Mouse (Mus musculus) heart, embryonic 11.5 days (tissue): ENCODE results near the gene Adcy6. TPM values are rescaled to one million over a fixed set of nuclear protein-coding genes. Genes with fewer than 3 reads are reported as not detected.
"Not testable (repeated sequence)": the region's sequence is repeated elsewhere in the genome, so short reads cannot be mapped to it uniquely, and the experiment has no call there.

ENCODE experiments used
- ATAC-seq: fragments of 200-750 bp; cut with Nextera tagmentation; replicated peaks from 2 replicates; pipeline ENCODE4 v1.8.0; 2017; ENCODE audit warnings: moderate library complexity; ENCODE audit not compliant: insufficient number of reproducible peaks, low FRiP score, low TSS enrichment
- H3K27ac ChIP-seq: fragments of 300-500 bp; sonication (generic); 2 replicates; pipeline ENCODE4 v1.5.1; 2014; ENCODE audit warnings: mild to moderate bottlenecking, low read depth, low read length
- H3K27me3 ChIP-seq: fragments of 300-500 bp; sonication (generic); 2 replicates; pipeline ENCODE4 v1.6.1; 2014; ENCODE audit warnings: mild to moderate bottlenecking, low read length, mixed read lengths; ENCODE audit not compliant: control insufficient read depth, insufficient read depth
- H3K36me3 ChIP-seq: fragments of 300-500 bp; sonication (generic); 2 replicates; pipeline ENCODE4 v1.6.1; 2014; ENCODE audit warnings: mild to moderate bottlenecking, low read length, moderate library complexity, mixed read lengths; ENCODE audit not compliant: control insufficient read depth, insufficient read depth
- H3K4me1 ChIP-seq: fragments of 300-500 bp; sonication (generic); 2 replicates; pipeline ENCODE4 v1.6.1; 2014; ENCODE audit warnings: low read length; ENCODE audit not compliant: control insufficient read depth, insufficient read depth
- H3K4me2 ChIP-seq: fragments of 300-500 bp; sonication (generic); 2 replicates; pipeline ENCODE4 v1.6.1; 2014; ENCODE audit warnings: mild to moderate bottlenecking, moderate library complexity
- H3K4me3 ChIP-seq: fragments of 300-500 bp; sonication (generic); 2 replicates; pipeline ENCODE4 v1.5.1; 2014; ENCODE audit warnings: low read depth, low read length
- H3K9ac ChIP-seq: fragments of 300-500 bp; sonication (generic); 2 replicates; pipeline ENCODE4 v1.6.1; 2014; ENCODE audit warnings: mild to moderate bottlenecking, low read depth, low read length, moderate library complexity
- H3K9me3 ChIP-seq: fragments of 300-500 bp; sonication (generic); replicated peaks from 2 replicates; pipeline ENCODE4 v1.6.1; 2016; ENCODE audit warnings: low read length; ENCODE audit not compliant: control insufficient read depth
- WGBS: fragments of 180-500 bp; shearing (Covaris S2); extraction: QIAGEN DNeasy Blood & Tissue Kit; methylation state at CpG from one replicate; pipeline ENCODE4 v1.1.7; 2014; ENCODE audit not compliant: insufficient replicate concordance; 5-methylcytosine and 5-hydroxymethylcytosine counted together
- polyA plus RNA-seq: library from polyadenylated mRNA; unstranded; fragments of >200 nt; fragmentation: Nextera tagmentation; extraction: Ambion mirVana; gene quantifications from 2 replicates; pipeline ENCODE4 v1.2.1, GENCODE M21; 2014

The Adcy6 gene
- polyA plus RNA-seq, 1 experiment from 2014 or later = 34.8 TPM

DNA sequence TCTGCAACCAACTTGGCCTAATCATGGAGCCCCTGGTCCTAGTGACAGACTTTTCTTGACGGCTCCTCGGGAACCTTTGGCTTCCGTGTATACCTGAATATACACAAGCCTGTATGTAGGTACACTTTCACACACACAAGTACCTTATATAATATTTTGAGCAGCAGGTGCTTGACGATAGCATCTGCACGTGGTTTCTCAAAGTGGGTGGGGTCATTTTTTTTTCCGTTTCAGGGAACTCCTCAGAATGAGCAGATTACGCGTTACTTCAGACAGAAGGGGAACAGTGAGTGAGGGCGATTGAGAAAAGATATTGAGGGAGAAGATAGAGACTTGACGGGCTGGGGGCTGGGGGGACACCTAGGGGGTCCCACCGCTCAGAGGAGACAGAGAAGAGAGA lies 22.1 kb downstream of the Adcy6 start:
- H3K4me2 ChIP-seq = no peak overlapping the region
- no peak overlapping the region for H3K4me3 ChIP-seq
- no peak for ATAC-seq
- peaks cover 29% of the 10 kb centered on the region for H3K36me3 ChIP-seq
- H3K27me3 ChIP-seq = no peaks in the 10 kb centered on the region
- no peak overlapping the region for H3K9ac ChIP-seq
- 84% methylated on average over 11 of the region's 11 CpGs for WGBS
- H3K9me3 ChIP-seq = no peaks in the 10 kb centered on the region
- peaks cover 13% of the 10 kb centered on the region for H3K4me1 ChIP-seq
- no peak overlapping the region for H3K27ac ChIP-seq

DNA sequence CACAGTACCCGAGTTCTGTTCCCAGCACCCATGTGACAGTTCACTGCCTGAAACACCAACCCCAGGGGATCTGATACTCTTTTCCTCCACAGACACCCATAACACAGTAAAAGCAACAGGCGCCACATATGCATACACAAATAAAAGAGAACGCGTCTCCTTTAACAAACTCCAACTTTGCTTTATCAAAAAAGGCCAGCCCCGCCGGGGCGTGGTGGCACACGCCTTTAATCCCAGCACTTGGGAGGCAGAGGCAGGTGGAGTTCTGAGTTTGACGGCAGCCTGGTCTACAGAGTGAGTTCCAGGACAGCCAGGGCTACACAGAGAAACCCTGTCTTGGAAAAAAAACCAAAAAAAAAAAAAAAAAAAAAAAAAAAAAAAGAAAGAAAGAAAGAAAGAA lies 23.7 kb downstream of the Adcy6 start:
- not testable (repeated sequence) for H3K27me3 ChIP-seq, ATAC-seq, H3K4me2 ChIP-seq, H3K4me3 ChIP-seq, H3K9me3 ChIP-seq, H3K9ac ChIP-seq
- H3K4me1 ChIP-seq = peaks cover 15% of the 10 kb centered on the region
- H3K36me3 ChIP-seq = peaks cover 13% of the 10 kb centered on the region
- peak overlapping the region; percentile 37; the same call in 1 of the 2 replicates for H3K27ac ChIP-seq
- 61% methylated on average over 9 of the region's 9 CpGs for WGBS

DNA sequence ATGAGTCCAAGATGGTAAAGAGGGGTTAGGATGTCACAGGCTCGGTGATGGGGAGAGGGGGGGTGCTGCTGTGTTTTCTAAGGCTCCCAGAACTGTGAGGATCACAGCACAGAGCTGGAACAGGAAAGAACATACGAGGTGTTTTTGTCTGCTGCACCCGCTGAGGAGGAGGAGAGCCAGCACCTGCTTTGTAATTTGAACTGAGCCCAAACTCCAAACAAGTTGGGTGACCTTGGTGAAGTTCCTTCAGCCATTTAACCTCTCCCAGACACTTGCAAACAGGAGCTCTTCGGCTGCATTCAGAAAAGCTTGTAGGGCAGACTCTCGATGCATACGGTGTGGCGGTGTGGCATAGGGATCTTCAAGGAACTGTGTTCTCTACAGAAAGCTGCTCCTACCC lies 24.5 kb downstream of the Adcy6 start:
- ATAC-seq = no peak
- Histone ChIP-seq H3K27ac (peak overlapping the region; percentile 37; the same call in 1 of the 2 replicates), H3K27me3 (no peaks in the 10 kb centered on the region), H3K36me3 (peaks cover 8% of the 10 kb centered on the region), H3K4me1 (peaks cover 15% of the 10 kb centered on the region), H3K4me2 (no peak overlapping the region), H3K9me3 (no peaks in the 10 kb centered on the region), H3K9ac (no peak overlapping the region), H3K4me3 (no peak overlapping the region)
- WGBS = 34% methylated on average over 7 of the region's 7 CpGs

DNA sequence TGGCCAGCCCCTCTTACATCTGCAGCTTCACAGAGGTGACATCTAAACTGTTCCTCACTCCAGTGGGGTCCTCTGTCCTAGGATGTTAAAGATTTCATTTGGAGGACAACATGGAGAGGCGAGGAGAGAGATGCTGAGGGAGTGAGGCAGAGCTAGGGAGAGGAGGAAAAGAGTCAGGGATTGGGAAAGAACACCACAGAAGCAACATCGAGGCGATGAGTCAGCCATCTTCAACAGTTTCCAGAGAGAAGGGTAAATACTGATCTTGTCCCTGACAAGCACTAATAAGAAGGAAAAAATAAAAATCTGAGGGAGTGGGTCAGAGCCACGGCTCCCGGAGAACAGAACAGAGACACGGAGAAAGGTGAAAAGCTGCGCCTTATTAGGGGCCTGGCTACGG lies 26.9 kb downstream of the Adcy6 start:
- Histone ChIP-seq H3K4me2 (no peak overlapping the region), H3K27ac (no peak overlapping the region), H3K36me3 (no peaks in the 10 kb centered on the region), H3K4me3 (no peak overlapping the region), H3K9me3 (no peaks in the 10 kb centered on the region), H3K4me1 (peaks cover 15% of the 10 kb centered on the region), H3K9ac (no peak overlapping the region), H3K27me3 (no peaks in the 10 kb centered on the region)
- WGBS = 75% methylated on average over 8 of the region's 8 CpGs
- no peak for ATAC-seq

DNA sequence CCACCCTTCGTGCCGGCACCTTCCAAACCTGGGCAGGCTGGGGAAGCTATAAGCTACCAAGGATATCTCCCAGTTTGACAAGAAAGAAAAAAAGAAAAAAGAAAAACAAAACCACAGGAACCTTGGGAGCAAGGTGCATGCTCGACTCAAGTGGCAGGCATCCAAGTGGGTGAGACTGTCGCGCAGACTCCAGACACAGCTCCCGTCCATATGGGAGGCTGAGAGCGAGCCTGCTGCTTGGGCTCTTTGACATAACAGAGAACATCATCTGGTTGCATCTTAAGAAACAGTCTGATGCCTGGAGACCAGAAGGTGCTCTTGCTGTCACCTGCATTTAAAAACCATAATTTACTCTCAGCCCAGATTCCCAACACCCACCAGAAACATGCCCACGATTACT lies 27.5 kb downstream of the Adcy6 start:
- Histone ChIP-seq H3K9ac (no peak overlapping the region), H3K4me3 (no peak overlapping the region), H3K27ac (no peak overlapping the region), H3K27me3 (no peaks in the 10 kb centered on the region), H3K36me3 (no peaks in the 10 kb centered on the region), H3K4me2 (no peak overlapping the region), H3K4me1 (peaks cover 15% of the 10 kb centered on the region), H3K9me3 (no peaks in the 10 kb centered on the region)
- WGBS = 80% methylated on average over 8 of the region's 8 CpGs
- no peak for ATAC-seq

DNA sequence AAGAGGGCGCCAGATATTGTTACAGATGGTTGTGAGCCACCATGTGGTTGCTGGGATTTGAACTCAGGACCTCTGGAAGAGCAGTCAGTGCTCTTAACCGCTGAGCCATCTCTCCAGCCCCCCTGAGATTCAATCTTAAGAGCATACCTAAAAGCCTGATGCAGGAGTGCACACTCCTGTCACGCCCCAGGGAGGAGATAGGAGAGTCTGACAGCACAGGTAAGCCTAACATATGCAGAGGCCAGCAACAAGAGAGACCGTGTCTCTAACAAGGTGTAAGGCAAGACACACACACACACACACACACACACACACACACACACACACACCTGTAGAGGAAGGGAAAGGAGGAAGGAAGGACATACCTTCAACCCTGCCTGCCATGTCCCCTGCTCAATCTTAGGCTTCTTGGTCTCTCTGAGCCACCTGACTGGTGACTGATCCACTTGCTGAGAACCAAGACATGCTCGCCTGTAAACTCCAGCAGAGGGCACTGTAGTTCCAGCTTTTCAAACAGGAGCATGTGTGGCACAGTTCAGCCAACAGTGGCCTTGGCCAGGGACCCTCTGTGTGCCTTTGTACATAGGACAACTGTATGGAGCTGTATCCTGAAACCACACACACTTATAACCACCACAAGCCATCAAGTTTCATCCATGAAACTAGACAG lies 29.9 kb downstream of the Adcy6 start:
- Histone ChIP-seq H3K36me3 (no peaks in the 10 kb centered on the region), H3K9me3 (no peaks in the 10 kb centered on the region), H3K4me2 (no peak overlapping the region), H3K4me3 (no peak overlapping the region), H3K4me1 (peaks cover 7% of the 10 kb centered on the region; the same call in 1 of the 2 replicates), H3K9ac (no peak overlapping the region), H3K27me3 (no peaks in the 10 kb centered on the region), H3K27ac (no peak overlapping the region)
- ATAC-seq = no peak
- 39% methylated on average over 5 of the region's 5 CpGs for WGBS

DNA sequence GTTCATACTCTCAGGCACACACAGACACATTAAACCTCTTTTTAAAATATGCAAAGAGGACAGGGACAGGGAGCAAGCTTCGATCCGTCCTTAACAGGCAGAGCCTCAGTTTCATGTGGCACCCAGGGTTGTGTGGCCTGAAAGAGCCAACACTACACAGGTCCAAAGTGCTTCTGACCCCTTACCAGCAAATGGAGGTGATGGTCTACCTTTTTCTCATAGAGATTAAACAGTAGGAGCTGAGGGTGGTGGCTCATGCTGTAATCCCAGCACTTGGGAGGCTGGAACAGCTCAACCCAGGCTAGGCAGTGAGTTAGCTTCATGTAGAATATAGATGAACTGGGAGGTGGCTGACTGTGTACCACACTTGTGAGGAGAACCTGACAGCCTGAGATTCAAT lies 30.6 kb downstream of the Adcy6 start:
- ATAC-seq = no peak
- Histone ChIP-seq H3K4me3 (no peak overlapping the region), H3K4me2 (no peak overlapping the region), H3K27ac (no peak overlapping the region), H3K9ac (no peak overlapping the region), H3K4me1 (peaks cover 5% of the 10 kb centered on the region; the same call in 1 of the 2 replicates), H3K9me3 (no peaks in the 10 kb centered on the region), H3K27me3 (no peaks in the 10 kb centered on the region), H3K36me3 (no peaks in the 10 kb centered on the region)
- 79% methylated on average over 2 of the region's 2 CpGs for WGBS

DNA sequence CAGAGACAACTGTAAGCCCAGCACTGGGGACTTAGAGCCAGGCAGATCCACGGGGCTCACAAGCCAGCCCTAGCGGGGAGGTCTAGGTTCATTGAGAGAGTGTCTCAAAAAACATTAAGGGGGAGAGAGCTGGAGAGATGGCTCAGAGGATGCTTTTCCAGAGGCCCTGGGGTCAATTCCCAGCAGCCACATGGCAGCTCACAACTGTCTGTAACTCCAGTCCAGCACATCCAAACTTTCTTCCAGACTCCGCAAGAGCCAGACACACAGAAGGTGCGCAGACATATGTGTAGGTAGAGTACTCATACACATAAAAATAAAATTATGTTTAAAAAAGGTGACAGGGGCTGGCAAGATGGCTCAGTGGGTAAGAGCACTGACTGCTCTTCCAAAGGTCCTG lies 36.6 kb downstream of the Adcy6 start:
- Histone ChIP-seq H3K27ac (no peak overlapping the region), H3K9me3 (no peaks in the 10 kb centered on the region), H3K27me3 (no peaks in the 10 kb centered on the region), H3K36me3 (no peaks in the 10 kb centered on the region), H3K4me3 (no peak overlapping the region), H3K4me2 (no peak overlapping the region), H3K4me1 (peaks cover 6% of the 10 kb centered on the region), H3K9ac (no peak overlapping the region)
- WGBS = 77% methylated on average over 4 of the region's 4 CpGs
- ATAC-seq = no peak

DNA sequence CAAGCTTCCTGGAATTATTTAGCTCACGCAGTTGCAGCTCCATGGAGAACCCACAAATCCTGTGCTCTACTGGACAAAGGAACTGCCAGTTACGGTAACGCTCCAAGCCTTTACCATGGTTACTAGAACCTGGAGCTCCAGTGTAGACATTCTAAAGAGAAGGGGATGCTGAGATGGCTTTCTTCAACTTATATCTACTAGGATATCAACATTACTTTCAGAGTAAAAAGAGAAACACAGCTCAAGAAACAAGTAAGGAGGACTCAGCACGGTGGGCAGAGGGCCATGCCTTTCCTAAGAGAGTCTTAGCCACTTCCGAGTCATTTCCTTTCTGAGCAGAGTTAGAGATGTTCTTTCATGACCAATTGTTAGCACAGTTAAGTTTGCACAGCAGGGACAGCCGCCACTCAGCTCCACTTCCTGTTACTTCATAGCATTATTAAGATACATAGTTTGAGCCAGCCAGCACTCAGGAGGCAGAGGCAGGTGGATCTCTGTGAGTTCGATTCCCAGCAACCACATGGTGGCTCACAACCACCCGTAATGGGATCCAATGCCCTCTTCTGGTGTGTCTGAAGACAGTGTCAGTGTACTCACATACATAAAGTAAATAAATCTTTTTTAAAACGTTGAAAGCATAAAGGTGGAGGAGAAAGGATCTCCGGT lies 38.9 kb downstream of the Adcy6 start, which contains the start of the genes Ccnt1 and 4930415O20Rik:
Ccnt1 (minus strand) TSS at position 51 of the 666 bp plus-strand sequence.
4930415O20Rik (plus strand) TSS at position 132 of the 666 bp plus-strand sequence.
- WGBS = 77% methylated on average over 10 of the region's 10 CpGs
- Histone ChIP-seq H3K9me3 (no peaks in the 10 kb centered on the region), H3K4me3 (no peak within 1 kb of the TSS), H3K27me3 (no peaks in the 10 kb centered on the region), H3K4me2 (no peak within 1 kb of the TSS), H3K9ac (no peak within 1 kb of the TSS), H3K4me1 (peaks cover 10% of the 10 kb centered on the region), H3K36me3 (no peaks in the 10 kb centered on the region), H3K27ac (no peak within 1 kb of the TSS)
- no peak for ATAC-seq
